In the genomic region with DNA sequence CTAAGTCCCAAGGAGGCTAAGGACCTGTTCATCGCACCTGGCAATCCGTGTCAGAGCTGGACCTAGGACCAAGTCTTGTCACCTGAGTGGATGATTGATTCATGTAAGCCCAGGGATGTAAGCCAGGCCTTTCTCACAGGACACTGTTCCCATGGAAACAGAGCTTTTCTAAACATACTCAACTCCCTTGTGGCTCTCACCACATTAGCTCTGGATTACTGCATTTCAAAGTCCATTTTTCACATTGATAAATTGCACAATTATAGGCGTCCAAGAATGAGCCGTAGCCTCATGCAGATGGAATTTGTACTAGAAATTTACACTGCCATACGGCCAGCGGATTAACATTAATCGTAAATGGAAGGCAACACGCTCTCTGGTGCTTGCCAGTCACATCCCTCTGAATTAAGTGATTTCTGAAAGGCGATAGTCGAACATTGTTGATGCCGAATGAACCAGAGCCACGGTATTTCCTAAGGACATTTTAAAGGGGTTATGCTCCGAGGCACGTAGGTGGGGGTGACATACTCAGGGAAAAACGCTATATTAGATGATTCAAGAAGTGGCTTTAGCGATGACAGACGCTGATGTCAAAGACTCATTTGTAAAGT, we compare ENCODE assay signal across 8 mouse cellular contexts. TPM values are rescaled to one million over a fixed set of nuclear protein-coding genes. Genes with fewer than 3 reads are reported as not detected.
A peak's percentile ranks its signal among the peaks of the same experiment; 100 is the strongest.
DNase-seq lines count a peak whose midpoint lies in the region; ATAC-seq lines count a peak whose summit lies in the region.

No protein-coding gene starts in this region.

- H3K27me3 ChIP-seq in kidney, embryonic 14.5 days (ENCODE audit: control insufficient read depth, insufficient read depth, low read length) = no peaks in the 10 kb centered on the region
- H3K27me3 ChIP-seq in hindbrain, embryonic 14.5 days (ENCODE audit: control insufficient read depth, insufficient read depth, low read length) = no peaks in the 10 kb centered on the region
- no peaks in the 10 kb centered on the region for H3K27me3 ChIP-seq in neural tube, embryonic 14.5 days (ENCODE audit: control insufficient read depth, insufficient read depth, low read length)

- H3K27ac ChIP-seq in kidney, embryonic 14.5 days (ENCODE audit: low read depth, low read length) = no peak overlapping the region
- H3K27ac ChIP-seq in hindbrain, embryonic 14.5 days = peak overlapping the region; percentile 65
- no peak overlapping the region for H3K27ac ChIP-seq in neural tube, embryonic 14.5 days (ENCODE audit: low read depth, low read length)

- H3K36me3 ChIP-seq in kidney, embryonic 14.5 days (ENCODE audit: control insufficient read depth, insufficient read depth, low read length) = no peaks in the 10 kb centered on the region
- no peaks in the 10 kb centered on the region for H3K36me3 ChIP-seq in hindbrain, embryonic 14.5 days (replicated peaks; ENCODE audit: control insufficient read depth, insufficient read depth)
- no peaks in the 10 kb centered on the region for H3K36me3 ChIP-seq in neural tube, embryonic 14.5 days (ENCODE audit: control insufficient read depth, insufficient read depth, low read length)

- peak; percentile 51; the same call in 1 of the 2 replicates for ATAC-seq in kidney, embryonic 14.5 days (ENCODE audit: low FRiP score, low TSS enrichment)
- ATAC-seq in hindbrain, embryonic 14.5 days (ENCODE audit: low FRiP score) = peak; percentile 68; the same call in 1 of the 2 replicates
- peak; percentile 68 for ATAC-seq in neural tube, embryonic 14.5 days (ENCODE audit: low read depth)
- no peak for ATAC-seq in activated CD4-positive, CD25-positive, alpha-beta regulatory T cell, adult 4 months

- H3K9ac ChIP-seq in kidney, embryonic 14.5 days (ENCODE audit: low read depth, low read length) = no peak overlapping the region
- peak overlapping the region; percentile 25; the same call in 1 of the 2 replicates for H3K9ac ChIP-seq in hindbrain, embryonic 14.5 days
- no peak overlapping the region for H3K9ac ChIP-seq in neural tube, embryonic 14.5 days (replicated peaks; ENCODE audit: low read depth, low read length)

- 40% methylated on average over 17 of the region's 17 CpGs for WGBS in kidney, embryonic 14.5 days
- 19% methylated on average over 17 of the region's 17 CpGs for WGBS in hindbrain, embryonic 14.5 days
- 19% methylated on average over 17 of the region's 17 CpGs for WGBS in neural tube, embryonic 14.5 days

- 0 out of 2 replicates have a peak, but pooled peaks cover 12% of the 10 kb centered on the region for H3K4me1 ChIP-seq in kidney, embryonic 14.5 days (ENCODE audit: control insufficient read depth, insufficient read depth, low read length)
- H3K4me1 ChIP-seq in hindbrain, embryonic 14.5 days (replicated peaks; ENCODE audit: control insufficient read depth, insufficient read depth, low read length) = peaks cover 25% of the 10 kb centered on the region
- H3K4me1 ChIP-seq in neural tube, embryonic 14.5 days (ENCODE audit: control insufficient read depth, insufficient read depth, low read length) = peaks cover 12% of the 10 kb centered on the region; the same call in 1 of the 2 replicates

- no peak overlapping the region for H3K4me2 ChIP-seq in kidney, embryonic 14.5 days (replicated peaks; ENCODE audit: low read depth, low read length)
- H3K4me2 ChIP-seq in hindbrain, embryonic 14.5 days (replicated peaks) = peak overlapping the region; percentile 34
- no peak overlapping the region for H3K4me2 ChIP-seq in neural tube, embryonic 14.5 days (ENCODE audit: low read depth, low read length)

- no peaks in the 10 kb centered on the region for H3K9me3 ChIP-seq in kidney, embryonic 14.5 days (ENCODE audit: control insufficient read depth, low read length)
- H3K9me3 ChIP-seq in hindbrain, embryonic 14.5 days (ENCODE audit: control insufficient read depth, low read length) = no peaks in the 10 kb centered on the region
- no peaks in the 10 kb centered on the region for H3K9me3 ChIP-seq in neural tube, embryonic 14.5 days (ENCODE audit: control insufficient read depth, low read length)

- no peak overlapping the region for H3K4me3 ChIP-seq in kidney, embryonic 14.5 days (ENCODE audit: low read length)
- no peak overlapping the region for H3K4me3 ChIP-seq in hindbrain, embryonic 14.5 days (replicated peaks; ENCODE audit: low read length)
- no peak overlapping the region for H3K4me3 ChIP-seq in neural tube, embryonic 14.5 days (ENCODE audit: low read depth, low read length)

- DNase-seq in kidney, postnatal 10 days = no peak
- DNase-seq in embryo, embryonic 10.5 days (ENCODE audit: low spot score) = peak; percentile 87
- peak; percentile 76 for DNase-seq in hindbrain, embryonic 14.5 days (ENCODE audit: low spot score)
- DNase-seq in spleen, adult 18-20 months = no peak
- DNase-seq in urinary bladder, postnatal 14 days (ENCODE audit: low spot score) = no peak

RNA-seq across cellular contexts. Expression of gene Cep63, which starts 23.7 kb away (rescaled TPM):
- 49.4 and 51.7 TPM in 2 replicates for polyA plus RNA-seq in kidney, embryonic 14.5 days (2014; fragmentation: Nextera tagmentation; extraction: Ambion mirVana)
- polyA plus RNA-seq in hindbrain, embryonic 14.5 days (2014; fragmentation: Nextera tagmentation; extraction: Ambion mirVana) = 31.3 and 35.7 TPM in 2 replicates
- polyA plus RNA-seq in neural tube, embryonic 14.5 days (2014; fragmentation: Nextera tagmentation; extraction: Ambion mirVana) = 33.4 and 37.4 TPM in 2 replicates
- 10 to 100 TPM; 39.7 to 45.2 TPM for polyA plus RNA-seq in activated CD4-positive, CD25-positive, alpha-beta regulatory T cell, adult 4 months (2017; shearing (Covaris generic))

RNA-seq across cellular contexts. Expression of gene Anapc13, which starts 23.9 kb away (rescaled TPM):
- 197 and 249 TPM in 2 replicates for polyA plus RNA-seq in kidney, embryonic 14.5 days (2014; fragmentation: Nextera tagmentation; extraction: Ambion mirVana)
- 142 and 184 TPM in 2 replicates for polyA plus RNA-seq in hindbrain, embryonic 14.5 days (2014; fragmentation: Nextera tagmentation; extraction: Ambion mirVana)
- polyA plus RNA-seq in neural tube, embryonic 14.5 days (2014; fragmentation: Nextera tagmentation; extraction: Ambion mirVana) = 132 and 160 TPM in 2 replicates
- polyA plus RNA-seq in activated CD4-positive, CD25-positive, alpha-beta regulatory T cell, adult 4 months (2017; shearing (Covaris generic)) = 100 to 1,000 TPM in 1 of 2 experiments, 10 to 100 TPM in 1; 87.9 to 116 TPM

Comparison
In these comparisons a context has a peak if more than half of its experiments do, and no peak if none do; other contexts are left out.
1. DNase-seq: peak in embryo, embryonic 10.5 days (single experiment) and hindbrain, embryonic 14.5 days (single experiment); none in kidney, postnatal 10 days (single experiment), spleen, adult 18-20 months (0 of 2) and urinary bladder, postnatal 14 days (single experiment).